Mouse (Mus musculus) lung, adult 2 months (tissue): ENCODE data around the gene Adgrg1.

Experiments
- CTCF ChIP-seq: fragments of 200-500 bp; IDR thresholded peaks from 2 replicates; pipeline ENCODE4 v1.5.1; 2011; ENCODE audit warnings: mild to moderate bottlenecking, low read length, control low read depth; ENCODE audit not compliant: insufficient read depth
- POLR2A ChIP-seq: fragments of 200-500 bp; IDR thresholded peaks from 2 replicates; pipeline ENCODE4 v1.6.1; 2011; ENCODE audit warnings: low read depth, mild to moderate bottlenecking, control low read depth, low read length, borderline replicate concordance; ENCODE audit errors: extremely low read depth

- TF ChIP-seq POLR2A: no peak
- TF ChIP-seq CTCF: no peak
Observed at GRCm38 (mm10) chr8:95041883-95042784, 67.6 kb downstream of the Adgrg1 start.
